Mouse (Mus musculus) adrenal gland, adult 2 months (tissue): ENCODE measurements around the gene Mybphl. TPM values are rescaled to one million over a fixed set of nuclear protein-coding genes. Genes with fewer than 3 reads are reported as not detected.

Experiments
- DNase-seq: peaks from one replicate; pipeline ENCODE4 v3.0.0; 2021
- polyA plus RNA-seq: library from polyadenylated mRNA; depleted of rRNA; stranded (reverse); fragments of >200 nt; gene quantifications from 2 replicates; pipeline ENCODE4 v1.2.3, GENCODE M21; 2012; rRNA removed
- total RNA-seq, 2 experiments: library from RNA; stranded (reverse); gene quantifications; 2 replicates each; pipeline ENCODE4 v1.2.3; 2021

Mybphl gene
- total and polyA plus RNA-seq, 3 experiments = not detected

- DNase-seq = no peak
Observed at GRCm38 (mm10) chr3:108410359-108410714, 45.6 kb downstream of the Mybphl start.

DNA sequence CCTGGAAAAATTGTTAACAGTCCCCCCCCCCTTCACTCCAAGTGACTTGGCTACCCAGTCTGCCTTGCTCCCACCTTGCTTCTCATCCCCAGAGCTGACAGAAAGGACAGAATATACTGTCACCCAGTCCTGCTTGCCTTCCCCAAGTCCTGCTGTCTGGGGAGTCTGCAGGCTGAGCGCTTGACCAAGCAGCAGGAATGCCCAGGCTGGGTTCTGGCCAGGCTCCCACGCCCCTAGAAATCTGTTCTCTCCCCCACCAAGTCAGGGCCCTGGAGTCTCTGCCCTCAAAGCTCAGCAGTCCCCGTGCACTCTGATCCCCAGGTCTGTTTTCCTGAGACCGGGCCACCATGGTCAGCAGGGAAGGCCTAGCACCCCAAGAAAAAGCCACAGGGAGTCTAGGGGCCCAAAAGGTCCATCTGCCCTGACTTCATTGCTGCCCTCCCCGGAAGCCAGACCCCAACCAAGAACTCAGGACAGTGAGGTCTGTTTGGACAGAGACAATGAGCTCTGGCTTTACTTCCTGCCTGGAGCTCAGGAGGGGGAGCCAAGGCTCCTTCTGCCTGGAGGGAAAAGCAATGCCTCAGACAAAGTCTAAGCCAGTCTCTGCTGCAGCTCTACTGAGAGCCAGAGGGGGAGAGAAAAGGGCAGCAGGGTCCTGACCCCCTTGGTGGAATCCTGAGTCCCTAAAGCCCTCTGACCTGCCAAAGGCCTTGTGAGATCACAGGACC lies 46.5 kb downstream of the Mybphl start:
- no peak for DNase-seq

- DNase-seq = no peak
Observed at GRCm38 (mm10) chr3:108411754-108412121, 47.0 kb downstream of the Mybphl start.

GRCm38 (mm10) chr3:108413634-108414360 lies 49.1 kb downstream of the Mybphl start:
- DNase-seq = no peak

DNA sequence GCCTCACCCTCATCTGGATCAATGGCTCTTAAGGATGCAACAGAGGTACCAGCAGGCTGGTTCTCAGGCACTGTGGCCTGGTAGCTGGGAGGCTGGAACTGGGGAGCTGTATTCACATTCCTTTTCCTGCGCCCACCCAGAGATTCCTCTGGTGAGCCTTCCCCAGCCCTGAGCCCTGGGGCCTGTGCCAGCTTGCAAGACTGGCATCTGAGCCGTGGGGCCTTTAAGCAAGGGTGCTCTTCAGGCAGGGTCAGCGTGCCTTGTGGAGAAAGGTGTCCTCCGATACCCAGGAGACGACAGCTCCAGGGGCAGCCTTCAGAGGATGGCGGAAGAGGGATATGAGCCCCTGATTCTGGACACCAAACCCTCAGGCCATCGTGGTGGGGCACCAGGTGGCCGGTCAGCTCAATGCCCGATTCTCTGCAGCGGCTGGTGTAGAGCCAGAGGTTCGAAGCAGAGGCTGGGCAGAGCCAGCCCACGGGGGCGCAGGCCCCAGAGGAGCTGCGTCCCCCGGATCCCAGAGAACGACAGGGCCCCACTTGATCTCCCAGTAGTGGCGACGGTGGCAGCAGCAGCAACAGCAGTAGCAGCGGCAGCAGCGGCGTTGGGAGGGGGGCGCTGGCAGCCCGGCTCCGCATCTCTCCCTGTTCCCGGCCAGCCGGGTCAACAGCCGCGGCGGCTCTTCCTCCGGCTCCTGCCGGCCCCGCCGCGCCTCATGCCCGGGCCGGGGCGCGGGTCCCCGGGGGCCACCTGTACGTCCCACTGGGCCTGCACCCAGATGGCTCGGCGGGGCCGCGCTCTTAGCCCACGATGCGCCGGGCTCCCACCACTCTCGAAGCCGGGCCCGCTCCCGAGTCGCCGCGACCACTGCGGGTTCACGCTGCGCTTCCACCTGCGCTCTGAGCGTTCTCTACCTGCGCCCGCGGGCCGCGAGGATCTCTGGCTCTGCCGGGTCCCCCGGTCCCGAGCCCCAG lies 50.4 kb downstream of the Mybphl start, which contains the start of gene Celsr2:
TSS of gene Celsr2 (minus strand) at position 696 of the 974 bp plus-strand sequence.
- DNase-seq = peak; percentile 40

- DNase-seq = peak; percentile 83
Observed at GRCm38 (mm10) chr3:108415831-108416223, 51.1 kb downstream of the Mybphl start.

DNA sequence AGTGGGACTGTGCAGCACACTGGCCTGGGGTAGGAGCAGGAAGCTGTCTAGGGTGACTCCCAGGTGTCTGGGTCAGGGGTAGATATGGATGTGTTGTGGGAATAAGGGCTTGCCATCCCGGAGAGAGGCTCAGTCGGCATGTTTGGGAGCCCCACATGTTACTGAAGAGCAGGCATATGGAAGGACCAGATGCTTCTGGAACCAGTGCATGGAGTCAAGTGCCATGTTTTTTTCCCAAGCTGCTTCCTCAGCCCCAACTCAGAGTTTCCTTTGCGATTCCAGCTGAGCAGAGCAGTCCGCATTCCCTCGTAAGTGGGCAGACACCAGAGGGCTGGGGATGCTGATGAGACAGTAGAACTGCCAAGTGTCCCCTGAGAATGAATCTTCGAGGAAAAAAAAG lies 58.3 kb downstream of the Mybphl start:
- DNase-seq = no peak

GRCm38 (mm10) chr3:108423844-108424801 lies 59.4 kb downstream of the Mybphl start:
- DNase-seq = peak; percentile 62

DNA sequence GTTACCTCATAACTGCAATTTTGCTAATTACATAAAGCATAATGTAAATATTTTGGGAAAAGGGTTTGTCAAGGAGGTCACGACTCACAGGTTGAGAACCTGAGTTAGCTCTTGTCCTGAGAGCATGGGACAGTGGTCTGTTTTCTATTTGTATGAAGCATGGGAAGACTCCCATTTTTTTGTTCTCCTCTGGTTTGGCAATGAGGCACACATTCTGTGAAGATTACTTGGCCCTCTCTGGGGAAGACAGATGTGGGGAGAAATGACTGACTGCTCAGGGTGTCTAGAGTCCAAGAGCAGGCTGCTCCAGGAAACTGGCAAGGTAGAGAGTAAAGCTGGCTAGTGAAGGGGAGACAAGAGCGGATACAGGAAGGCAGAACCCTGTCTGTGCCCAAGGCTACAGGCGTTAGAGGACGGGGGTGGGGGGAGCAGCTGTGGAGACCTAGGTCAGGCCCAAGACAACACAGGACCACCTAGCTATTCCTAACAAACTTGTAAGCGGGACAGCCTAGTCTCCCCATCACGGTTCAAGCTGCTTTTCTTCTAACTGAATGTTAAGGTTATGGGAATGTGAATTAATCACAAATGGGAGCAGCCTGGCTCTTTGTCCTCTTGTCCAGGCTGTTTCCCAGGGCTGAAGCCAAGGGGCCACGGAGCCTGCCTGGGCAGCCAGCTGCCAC lies 60.4 kb downstream of the Mybphl start:
- DNase-seq = no peak

- no peak for DNase-seq
Observed at GRCm38 (mm10) chr3:108425624-108426018, 60.9 kb downstream of the Mybphl start.

Other genes starting within 250 kb of the Mybphl start
- gene Gnai3, start 218.8 kb upstream of the Mybphl start, total RNA-seq = 100 to 1,000 TPM; 117 to 136 TPM
- gene Gnai3, start 218.8 kb upstream of the Mybphl start, polyA plus RNA-seq = 13.8 and 14.0 TPM in 2 replicates
- under 1 TPM; 0.20 to 0.48 TPM for gene Gpr61, start 210.0 kb upstream of the Mybphl start, total RNA-seq
- gene Gpr61, start 210.0 kb upstream of the Mybphl start, polyA plus RNA-seq = 0.12 and 0.20 TPM in 2 replicates
- gene Amigo1, start 178.6 kb upstream of the Mybphl start, total RNA-seq = 10 to 100 TPM; 21.4 to 27.8 TPM
- gene Amigo1, start 178.6 kb upstream of the Mybphl start, polyA plus RNA-seq = 57.6 and 62.3 TPM in 2 replicates
- 1 to 10 TPM; 6.4 to 7.9 TPM for gene Cyb561d1, start 163.7 kb upstream of the Mybphl start, total RNA-seq
- gene Cyb561d1, start 163.7 kb upstream of the Mybphl start, polyA plus RNA-seq = 6.9 and 8.1 TPM in 2 replicates
- gene Atxn7l2, start 154.0 kb upstream of the Mybphl start, total RNA-seq = 1 to 10 TPM; 9.1 to 9.4 TPM
- 11.8 and 13.5 TPM in 2 replicates for gene Atxn7l2, start 154.0 kb upstream of the Mybphl start, polyA plus RNA-seq
- gene Sypl2, start 138.3 kb upstream of the Mybphl start, total RNA-seq = under 1 TPM; 0.20 to 0.97 TPM
- 0.11 and 0.31 TPM in 2 replicates for gene Sypl2, start 138.3 kb upstream of the Mybphl start, polyA plus RNA-seq
- 10 to 100 TPM; 74.4 to 87.2 TPM for gene Psma5, start 108.0 kb upstream of the Mybphl start, total RNA-seq
- 13.3 and 13.4 TPM in 2 replicates for gene Psma5, start 108.0 kb upstream of the Mybphl start, polyA plus RNA-seq
- gene Sort1, start 80.8 kb upstream of the Mybphl start, total RNA-seq = 10 to 100 TPM; 37.9 to 57.3 TPM
- 19.7 and 27.8 TPM in 2 replicates for gene Sort1, start 80.8 kb upstream of the Mybphl start, polyA plus RNA-seq
- gene Psrc1, start 18.9 kb downstream of the Mybphl start, total RNA-seq = 1 to 10 TPM in 1 of 2 experiments, under 1 TPM in 1; 0.66 to 1.3 TPM
- gene Psrc1, start 18.9 kb downstream of the Mybphl start, polyA plus RNA-seq = 2.6 and 4.0 TPM in 2 replicates
- gene Celsr2, start 50.6 kb downstream of the Mybphl start, total RNA-seq = 1 to 10 TPM; 6.1 to 8.3 TPM
- gene Celsr2, start 50.6 kb downstream of the Mybphl start, polyA plus RNA-seq = 9.9 and 17.1 TPM in 2 replicates
- gene Sars, start 80.3 kb downstream of the Mybphl start, total RNA-seq = 100 to 1,000 TPM; 198 to 212 TPM
- 23.8 and 32.6 TPM in 2 replicates for gene Sars, start 80.3 kb downstream of the Mybphl start, polyA plus RNA-seq
- gene 1700013F07Rik, start 169.2 kb downstream of the Mybphl start, total RNA-seq = not detected
- not detected in 2 replicates for gene 1700013F07Rik, start 169.2 kb downstream of the Mybphl start, polyA plus RNA-seq
- 1 to 10 TPM; 2.4 to 6.5 TPM for gene 5330417C22Rik, start 171.6 kb downstream of the Mybphl start, total RNA-seq
- 2.4 and 2.5 TPM in 2 replicates for gene 5330417C22Rik, start 171.6 kb downstream of the Mybphl start, polyA plus RNA-seq
- 10 to 100 TPM; 51.1 to 60.5 TPM for gene Tmem167b, start 197.6 kb downstream of the Mybphl start, total RNA-seq
- gene Tmem167b, start 197.6 kb downstream of the Mybphl start, polyA plus RNA-seq = 2.5 and 3.3 TPM in 2 replicates
- gene Taf13, start 206.8 kb downstream of the Mybphl start, total RNA-seq = 10 to 100 TPM; 28.7 to 30.3 TPM
- gene Taf13, start 206.8 kb downstream of the Mybphl start, polyA plus RNA-seq = 0.78 and 0.98 TPM in 2 replicates
- 10 to 100 TPM; 10.0 to 14.6 TPM for gene Wdr47, start 226.4 kb downstream of the Mybphl start, total RNA-seq
- gene Wdr47, start 226.4 kb downstream of the Mybphl start, polyA plus RNA-seq = 3.6 and 3.7 TPM in 2 replicates